Mouse (Mus musculus) hindbrain, embryonic 14.5 days (tissue): Measurements from ENCODE around the gene Nat10. TPM values are rescaled to one million over a fixed set of nuclear protein-coding genes. Genes with fewer than 3 reads are reported as not detected.

Source experiments
- ATAC-seq: fragments of 200-750 bp; cut with Nextera tagmentation; 2 replicates; pipeline ENCODE4 v1.8.0; 2017; ENCODE audit warnings: moderate number of reproducible peaks, mild to moderate bottlenecking, moderate TSS enrichment, moderate library complexity; ENCODE audit not compliant: low FRiP score
- DNase-seq: peaks from one replicate; pipeline ENCODE4 v3.0.0-alpha.2; 2015; ENCODE audit warnings: low spot score
- H3K27ac ChIP-seq: fragments of 300-500 bp; sonication (generic); 2 replicates; pipeline ENCODE4 v1.5.1; 2014; ENCODE audit warnings: mild to moderate bottlenecking, moderate library complexity
- H3K27me3 ChIP-seq: fragments of 300-500 bp; sonication (generic); 2 replicates; pipeline ENCODE4 v1.6.1; 2014; ENCODE audit warnings: mild to moderate bottlenecking, low read length, mixed read lengths; ENCODE audit not compliant: control insufficient read depth, insufficient read depth
- H3K36me3 ChIP-seq: fragments of 300-500 bp; sonication (generic); replicated peaks from 2 replicates; pipeline ENCODE4 v1.6.1; 2014; ENCODE audit not compliant: control insufficient read depth, insufficient read depth
- H3K4me1 ChIP-seq: fragments of 300-500 bp; sonication (generic); replicated peaks from 2 replicates; pipeline ENCODE4 v1.6.1; 2014; ENCODE audit warnings: antibody characterized with exemption, low read length, mixed read lengths; ENCODE audit not compliant: control insufficient read depth, insufficient read depth
- H3K4me2 ChIP-seq: fragments of 300-500 bp; sonication (generic); replicated peaks from 2 replicates; pipeline ENCODE4 v1.6.1; 2014; ENCODE audit warnings: mild to moderate bottlenecking, moderate library complexity
- H3K4me3 ChIP-seq: fragments of 300-500 bp; sonication (generic); replicated peaks from 2 replicates; pipeline ENCODE4 v1.5.1; 2014; ENCODE audit warnings: mild to moderate bottlenecking, low read length
- H3K9ac ChIP-seq: fragments of 300-500 bp; sonication (generic); 2 replicates; pipeline ENCODE4 v1.6.1; 2014
- H3K9me3 ChIP-seq: fragments of 300-500 bp; sonication (generic); 2 replicates; pipeline ENCODE4 v1.6.1; 2016; ENCODE audit warnings: low read length; ENCODE audit not compliant: control insufficient read depth
- WGBS: fragments of 180-500 bp; shearing (Covaris S2); extraction: QIAGEN DNeasy Blood & Tissue Kit; methylation state at CpG from one replicate; pipeline ENCODE4 v1.1.7; 2014; 5-methylcytosine and 5-hydroxymethylcytosine counted together
- polyA plus RNA-seq: library from polyadenylated mRNA; unstranded; fragments of >200 nt; fragmentation: Nextera tagmentation; extraction: Ambion mirVana; gene quantifications from 2 replicates; pipeline ENCODE4 v1.2.1, GENCODE M21; 2014

Gene Nat10
- 17.6 and 18.3 TPM in 2 replicates for polyA plus RNA-seq

- peak within 1 kb of the TSS; percentile 60 for H3K9ac ChIP-seq
- DNase-seq: peak; percentile 100
- H3K36me3 ChIP-seq: peaks cover 39% of the 10 kb centered on the region
- H3K4me1 ChIP-seq: peaks cover 7% of the 10 kb centered on the region
- H3K4me3 ChIP-seq: peak within 1 kb of the TSS; percentile 54
- no peaks in the 10 kb centered on the region for H3K27me3 ChIP-seq
- H3K9me3 ChIP-seq: no peaks in the 10 kb centered on the region
- peak; percentile 97 for ATAC-seq
- WGBS: under 1% methylated on average over 47 of the region's 47 CpGs
- peak within 1 kb of the TSS; percentile 79 for H3K27ac ChIP-seq
- peak within 1 kb of the TSS; percentile 89 for H3K4me2 ChIP-seq
These were observed at the start of gene Nat10 for GRCm38 (mm10) chr2:103760906-103761716. Gene Nat10, minus strand, starts transcription at chr2:103761270.

GRCm38 (mm10) chr2:103810412-103810811, 49.3 kb upstream of the Nat10 start:
- H3K4me1 ChIP-seq: no peaks in the 10 kb centered on the region
- H3K9me3 ChIP-seq: no peaks in the 10 kb centered on the region
- 89% methylated on average over 6 of the region's 6 CpGs for WGBS
- H3K4me2 ChIP-seq: no peak overlapping the region
- H3K9ac ChIP-seq: no peak overlapping the region
- H3K36me3 ChIP-seq: no peaks in the 10 kb centered on the region
- no peak overlapping the region for H3K27ac ChIP-seq
- no peaks in the 10 kb centered on the region for H3K27me3 ChIP-seq
- ATAC-seq (no peak), DNase-seq (no peak)
- H3K4me3 ChIP-seq: no peak overlapping the region

GRCm38 (mm10) chr2:103808466-103808865, 47.4 kb upstream of the Nat10 start:
- no peaks in the 10 kb centered on the region for H3K9me3 ChIP-seq
- H3K4me2 ChIP-seq: no peak overlapping the region
- no peaks in the 10 kb centered on the region for H3K36me3 ChIP-seq
- H3K4me1 ChIP-seq: no peaks in the 10 kb centered on the region
- no peak overlapping the region for H3K9ac ChIP-seq
- no peak overlapping the region for H3K4me3 ChIP-seq
- no peaks in the 10 kb centered on the region for H3K27me3 ChIP-seq
- no peak for DNase-seq
- ATAC-seq: no peak
- no peak overlapping the region for H3K27ac ChIP-seq

GRCm38 (mm10) chr2:103803770-103804530, 42.9 kb upstream of the Nat10 start:
- Histone ChIP-seq H3K9ac (no peak overlapping the region), H3K4me1 (no peaks in the 10 kb centered on the region), H3K4me2 (no peak overlapping the region), H3K4me3 (no peak overlapping the region), H3K27me3 (no peaks in the 10 kb centered on the region), H3K9me3 (no peaks in the 10 kb centered on the region), H3K27ac (no peak overlapping the region), H3K36me3 (no peaks in the 10 kb centered on the region)
- 84% methylated on average over 5 of the region's 5 CpGs for WGBS
- ATAC-seq (no peak), DNase-seq (no peak)

- H3K27ac ChIP-seq: no peak overlapping the region
- no peaks in the 10 kb centered on the region for H3K36me3 ChIP-seq
- no peak overlapping the region for H3K4me3 ChIP-seq
- H3K9ac ChIP-seq: no peak overlapping the region
- 88% methylated on average over 1 of the region's 1 CpGs for WGBS
- 0 out of 2 replicates have a peak, but pooled peaks cover 6% of the 10 kb centered on the region for H3K4me1 ChIP-seq
- no peaks in the 10 kb centered on the region for H3K9me3 ChIP-seq
- no peak overlapping the region for H3K4me2 ChIP-seq
- ATAC-seq (no peak), DNase-seq (no peak)
- no peaks in the 10 kb centered on the region for H3K27me3 ChIP-seq
These were observed 41.4 kb upstream of the Nat10 start for GRCm38 (mm10) chr2:103802422-103802821.

GRCm38 (mm10) chr2:103797491-103798009, 36.5 kb upstream of the Nat10 start, which contains the start of gene Caprin1:
Gene Caprin1, minus strand, starts transcription at chr2:103797649.
- Histone ChIP-seq H3K9me3 (no peaks in the 10 kb centered on the region), H3K27me3 (no peaks in the 10 kb centered on the region), H3K36me3 (peaks cover 22% of the 10 kb centered on the region), H3K4me3 (peak within 1 kb of the TSS; percentile 98), H3K4me2 (peak within 1 kb of the TSS; percentile 81), H3K4me1 (peaks cover 28% of the 10 kb centered on the region), H3K9ac (peak within 1 kb of the TSS; percentile 100), H3K27ac (peak within 1 kb of the TSS; percentile 100)
- DNase-seq: peak; percentile 89
- ATAC-seq: peak; percentile 95
- WGBS: under 1% methylated on average over 33 of the region's 33 CpGs

- peak overlapping the region; percentile 98 for H3K4me3 ChIP-seq
- H3K4me1 ChIP-seq: peaks cover 34% of the 10 kb centered on the region
- H3K27ac ChIP-seq: peak overlapping the region; percentile 100
- DNase-seq (peak; percentile 86), ATAC-seq (peak; percentile 63)
- peak overlapping the region; percentile 81 for H3K4me2 ChIP-seq
- peaks cover 28% of the 10 kb centered on the region for H3K36me3 ChIP-seq
- peak overlapping the region; percentile 100 for H3K9ac ChIP-seq
- H3K9me3 ChIP-seq: no peaks in the 10 kb centered on the region
- WGBS: 0% methylated on average over 50 of the region's 72 CpGs
- H3K27me3 ChIP-seq: no peaks in the 10 kb centered on the region
These were observed 35.9 kb upstream of the Nat10 start for GRCm38 (mm10) chr2:103796861-103797466.

- H3K4me3 ChIP-seq: peak overlapping the region; percentile 98
- peak overlapping the region; percentile 100 for H3K9ac ChIP-seq
- under 1% methylated on average over 42 of the region's 42 CpGs for WGBS
- H3K27ac ChIP-seq: peak overlapping the region; percentile 100
- ATAC-seq (peak; percentile 53; the same call in 1 of the 2 replicates), DNase-seq (peak; percentile 62)
- H3K4me1 ChIP-seq: peaks cover 37% of the 10 kb centered on the region
- H3K36me3 ChIP-seq: peaks cover 31% of the 10 kb centered on the region
- H3K9me3 ChIP-seq: no peaks in the 10 kb centered on the region
- peak overlapping the region; percentile 81 for H3K4me2 ChIP-seq
- H3K27me3 ChIP-seq: no peaks in the 10 kb centered on the region
These were observed 35.3 kb upstream of the Nat10 start for GRCm38 (mm10) chr2:103796211-103796860.
